Mouse (Mus musculus): Measurements from ENCODE around the gene Scarb2. TPM values are rescaled to one million over a fixed set of nuclear protein-coding genes. Genes with fewer than 3 reads are reported as not detected.
"Not testable (repeated sequence)": the region's sequence is repeated elsewhere in the genome, so short reads cannot be mapped to it uniquely, and the experiment has no call there.

Scarb2 gene
- polyA plus RNA-seq, 1 experiment = 62.1 TPM

DNA sequence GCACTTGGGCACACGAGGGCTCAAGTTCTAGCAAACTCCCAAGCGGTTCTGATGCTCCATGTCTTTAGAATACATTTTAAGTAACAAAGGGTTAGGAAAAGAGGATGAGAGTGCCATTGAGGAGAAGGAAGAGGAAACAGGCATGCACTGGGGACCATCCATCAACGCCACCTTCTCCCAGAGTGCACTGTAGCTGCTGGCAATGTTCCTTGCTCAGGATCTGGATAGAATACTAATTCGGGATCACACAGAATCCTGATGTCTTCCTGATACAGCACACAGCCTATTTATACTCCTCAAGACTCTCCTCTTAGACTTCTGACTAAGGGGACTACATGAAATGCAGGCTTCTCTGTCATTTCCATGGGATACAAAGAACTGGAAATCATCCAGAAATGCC, 33.1 kb upstream of the Scarb2 start:
- Histone ChIP-seq H3K27ac (ENCODE audit: insufficient read depth, low read length) (no peak overlapping the region), H3K9me3 (replicated peaks; ENCODE audit: control insufficient read depth, insufficient read depth, low read length, poor library complexity, severe bottlenecking) (peaks cover 3% of the 10 kb centered on the region), H3K9ac (ENCODE audit: low read depth, poor library complexity, severe bottlenecking) (no peak overlapping the region), H3K4me3 (ENCODE audit: low read depth, low read length) (no peak overlapping the region), H3K27me3 (ENCODE audit: control insufficient read depth, insufficient read depth, low read length, poor library complexity, severe bottlenecking) (no peaks in the 10 kb centered on the region), H3K36me3 (ENCODE audit: control insufficient read depth, insufficient read depth, low read length, poor library complexity, severe bottlenecking) (no peaks in the 10 kb centered on the region), H3K4me1 (ENCODE audit: control insufficient read depth, insufficient read depth, low read length) (no peaks in the 10 kb centered on the region)
- TF ChIP-seq CTCF (IDR thresholded peaks at IDR 0.05; ENCODE audit: low read depth, low read length) = no peak
- no peak for TF ChIP-seq EP300 (IDR thresholded peaks at IDR 0.05; ENCODE audit: insufficient read depth, low read depth, low read length)
- no peak for TF ChIP-seq POLR2A (IDR thresholded peaks at IDR 0.05; ENCODE audit: insufficient read depth, low read length)

DNA sequence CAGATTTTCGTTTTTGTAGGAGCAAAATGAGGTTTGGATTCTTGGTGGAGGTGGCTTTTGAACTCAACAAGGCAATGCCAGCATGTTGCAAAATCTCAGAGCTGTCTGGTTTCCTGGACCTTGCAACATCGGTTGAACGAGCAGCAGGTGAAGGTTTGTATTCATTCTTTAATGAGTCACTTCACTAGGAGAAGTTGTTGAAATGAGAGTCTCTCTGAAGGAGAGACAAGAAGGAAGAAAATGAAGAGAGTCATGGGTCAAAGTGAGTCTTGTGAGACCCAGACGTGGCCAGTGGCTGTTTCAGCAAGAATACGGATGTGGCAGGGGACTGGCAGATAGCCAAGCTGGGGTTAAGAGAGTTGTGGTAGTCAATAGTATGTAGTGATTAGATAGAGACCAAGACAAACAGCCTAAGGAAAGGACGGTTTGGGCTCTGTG, 18.2 kb upstream of the Scarb2 start:
- TF ChIP-seq CTCF (IDR thresholded peaks at IDR 0.05; ENCODE audit: low read depth, low read length) = no peak
- TF ChIP-seq POLR2A (IDR thresholded peaks at IDR 0.05; ENCODE audit: insufficient read depth, low read length) = no peak
- no peak for TF ChIP-seq EP300 (IDR thresholded peaks at IDR 0.05; ENCODE audit: insufficient read depth, low read depth, low read length)
- Histone ChIP-seq H3K27ac (ENCODE audit: insufficient read depth, low read length) (no peak overlapping the region), H3K36me3 (ENCODE audit: control insufficient read depth, insufficient read depth, low read length, poor library complexity, severe bottlenecking) (no peaks in the 10 kb centered on the region), H3K9ac (ENCODE audit: low read depth, poor library complexity, severe bottlenecking) (no peak overlapping the region), H3K4me1 (ENCODE audit: control insufficient read depth, insufficient read depth, low read length) (no peaks in the 10 kb centered on the region), H3K27me3 (ENCODE audit: control insufficient read depth, insufficient read depth, low read length, poor library complexity, severe bottlenecking) (no peaks in the 10 kb centered on the region), H3K4me3 (ENCODE audit: low read depth, low read length) (no peak overlapping the region), H3K9me3 (replicated peaks; ENCODE audit: control insufficient read depth, insufficient read depth, low read length, poor library complexity, severe bottlenecking) (no peaks in the 10 kb centered on the region)

DNA sequence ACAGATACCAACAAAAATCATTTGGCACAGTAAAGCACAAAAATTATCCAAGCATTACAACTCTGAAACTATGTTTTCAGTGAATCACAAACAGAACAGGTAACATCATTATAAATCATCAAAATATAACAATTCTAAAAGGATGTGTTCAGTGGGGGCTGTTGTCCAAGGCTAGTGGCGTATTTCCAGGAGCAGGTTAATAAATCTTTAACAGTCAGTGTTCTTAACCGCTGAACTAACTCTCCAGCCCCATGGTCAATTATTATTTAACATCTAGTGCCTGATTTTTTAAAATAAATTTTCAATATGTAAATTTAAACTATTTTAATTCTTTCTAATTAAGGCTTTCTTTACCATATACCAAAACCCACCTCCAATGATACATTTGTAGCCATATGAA, 14.5 kb upstream of the Scarb2 start:
- not testable (repeated sequence) for H3K9me3 ChIP-seq (replicated peaks; ENCODE audit: control insufficient read depth, insufficient read depth, low read length, poor library complexity, severe bottlenecking); H3K4me3 ChIP-seq (ENCODE audit: low read depth, low read length); H3K36me3 ChIP-seq (ENCODE audit: control insufficient read depth, insufficient read depth, low read length, poor library complexity, severe bottlenecking); H3K4me1 ChIP-seq (ENCODE audit: control insufficient read depth, insufficient read depth, low read length); H3K27ac ChIP-seq (ENCODE audit: insufficient read depth, low read length); H3K9ac ChIP-seq (ENCODE audit: low read depth, poor library complexity, severe bottlenecking); H3K27me3 ChIP-seq (ENCODE audit: control insufficient read depth, insufficient read depth, low read length, poor library complexity, severe bottlenecking)

DNA sequence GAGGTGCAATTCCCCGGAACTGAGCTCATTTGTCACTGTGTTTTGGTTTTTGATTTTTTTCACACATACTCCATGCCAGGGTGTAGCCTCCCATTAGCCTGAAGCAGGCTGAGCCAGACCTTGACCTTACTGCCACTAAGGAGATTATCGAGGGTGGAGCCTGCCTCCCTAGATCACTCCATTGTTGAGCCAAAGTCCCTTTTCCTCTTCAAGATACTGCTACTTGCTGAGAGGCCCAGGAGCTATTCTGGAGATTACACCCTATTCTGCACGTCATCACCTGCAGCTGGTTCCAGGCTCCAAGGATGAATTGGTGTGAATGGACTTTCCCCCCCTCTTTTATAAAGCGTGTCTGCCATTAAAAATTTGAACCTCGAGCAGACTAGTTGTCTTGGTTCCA, 5.4 kb upstream of the Scarb2 start:
- Histone ChIP-seq H3K9me3 (replicated peaks; ENCODE audit: control insufficient read depth, insufficient read depth, low read length, poor library complexity, severe bottlenecking) (peaks cover 12% of the 10 kb centered on the region), H3K4me1 (ENCODE audit: control insufficient read depth, insufficient read depth, low read length) (no peaks in the 10 kb centered on the region), H3K4me3 (ENCODE audit: low read depth, low read length) (no peak overlapping the region), H3K9ac (ENCODE audit: low read depth, poor library complexity, severe bottlenecking) (no peak overlapping the region), H3K27ac (ENCODE audit: insufficient read depth, low read length) (no peak overlapping the region), H3K36me3 (ENCODE audit: control insufficient read depth, insufficient read depth, low read length, poor library complexity, severe bottlenecking) (no peaks in the 10 kb centered on the region), H3K27me3 (ENCODE audit: control insufficient read depth, insufficient read depth, low read length, poor library complexity, severe bottlenecking) (no peaks in the 10 kb centered on the region)
- TF ChIP-seq POLR2A (IDR thresholded peaks at IDR 0.05; ENCODE audit: insufficient read depth, low read length) (no peak), CTCF (IDR thresholded peaks at IDR 0.05; ENCODE audit: low read depth, low read length) (no peak), EP300 (IDR thresholded peaks at IDR 0.05; ENCODE audit: insufficient read depth, low read depth, low read length) (no peak)

DNA sequence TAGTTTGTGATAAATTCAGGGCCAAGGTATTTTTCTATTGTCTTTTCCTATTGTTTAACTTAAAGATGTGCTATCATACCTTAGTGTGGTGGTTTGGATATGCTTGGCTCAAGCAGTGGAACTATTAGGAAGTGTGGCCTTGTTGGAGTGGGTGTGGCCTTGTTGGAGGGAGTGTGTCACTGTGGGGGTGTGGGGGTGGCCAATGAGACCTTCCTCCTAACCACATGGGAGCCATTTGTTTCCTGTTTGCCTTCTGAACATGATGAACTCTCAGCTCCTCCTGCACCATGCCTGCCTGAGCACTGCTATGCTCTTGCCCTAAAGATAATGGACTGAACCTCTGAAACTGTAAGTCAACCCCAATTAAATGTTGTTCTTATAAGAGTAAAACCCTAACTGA, 4.6 kb upstream of the Scarb2 start:
- H3K27ac ChIP-seq (ENCODE audit: insufficient read depth, low read length) = no peak overlapping the region
- no peak overlapping the region for H3K9ac ChIP-seq (ENCODE audit: low read depth, poor library complexity, severe bottlenecking)
- H3K9me3 ChIP-seq (replicated peaks; ENCODE audit: control insufficient read depth, insufficient read depth, low read length, poor library complexity, severe bottlenecking) = peaks cover 12% of the 10 kb centered on the region
- H3K4me1 ChIP-seq (ENCODE audit: control insufficient read depth, insufficient read depth, low read length) = no peaks in the 10 kb centered on the region
- H3K27me3 ChIP-seq (ENCODE audit: control insufficient read depth, insufficient read depth, low read length, poor library complexity, severe bottlenecking) = no peaks in the 10 kb centered on the region
- no peaks in the 10 kb centered on the region for H3K36me3 ChIP-seq (ENCODE audit: control insufficient read depth, insufficient read depth, low read length, poor library complexity, severe bottlenecking)
- TF ChIP-seq CTCF (IDR thresholded peaks at IDR 0.05; ENCODE audit: low read depth, low read length) (no peak), EP300 (IDR thresholded peaks at IDR 0.05; ENCODE audit: insufficient read depth, low read depth, low read length) (no peak)
- no peak overlapping the region for H3K4me3 ChIP-seq (ENCODE audit: low read depth, low read length)

DNA sequence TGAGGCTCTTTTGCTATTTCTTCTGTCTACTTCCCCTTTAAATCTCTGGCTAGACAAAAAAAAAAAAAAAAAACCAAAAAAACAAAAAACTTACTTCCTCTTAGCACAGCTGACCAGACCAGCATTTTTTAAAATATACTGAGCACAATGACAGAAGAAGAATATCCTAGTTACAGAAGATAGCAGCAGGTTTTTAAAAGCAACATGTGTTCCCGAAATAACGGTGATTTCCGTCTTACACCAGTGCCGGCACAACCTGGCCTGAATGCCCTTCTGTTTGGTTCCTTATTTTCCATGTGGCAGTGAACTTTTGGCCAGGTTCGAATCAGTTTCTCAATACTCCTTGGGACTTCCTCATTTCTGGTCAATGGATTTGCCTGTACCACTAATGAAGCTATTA, 2.2 kb upstream of the Scarb2 start:
- no peak for TF ChIP-seq CTCF (IDR thresholded peaks at IDR 0.05; ENCODE audit: low read depth, low read length)
- no peak for TF ChIP-seq EP300 (IDR thresholded peaks at IDR 0.05; ENCODE audit: insufficient read depth, low read depth, low read length)
- TF ChIP-seq POLR2A (IDR thresholded peaks at IDR 0.05; ENCODE audit: insufficient read depth, low read length) = no peak
- Histone ChIP-seq H3K27ac (ENCODE audit: insufficient read depth, low read length) (no peak overlapping the region), H3K36me3 (ENCODE audit: control insufficient read depth, insufficient read depth, low read length, poor library complexity, severe bottlenecking) (no peaks in the 10 kb centered on the region), H3K9me3 (replicated peaks; ENCODE audit: control insufficient read depth, insufficient read depth, low read length, poor library complexity, severe bottlenecking) (peaks cover 12% of the 10 kb centered on the region), H3K4me1 (ENCODE audit: control insufficient read depth, insufficient read depth, low read length) (no peaks in the 10 kb centered on the region), H3K27me3 (ENCODE audit: control insufficient read depth, insufficient read depth, low read length, poor library complexity, severe bottlenecking) (no peaks in the 10 kb centered on the region), H3K4me3 (ENCODE audit: low read depth, low read length) (no peak overlapping the region), H3K9ac (ENCODE audit: low read depth, poor library complexity, severe bottlenecking) (no peak overlapping the region)

Measured in ES-Bruce4 (cell line).